Mouse (Mus musculus) kidney, adult 18-20 months (tissue): ENCODE data around the gene Homer2.

Experiments used
- DNase-seq: peaks from one replicate; pipeline ENCODE4 v3.0.0; 2021

Homer2 gene

DNA sequence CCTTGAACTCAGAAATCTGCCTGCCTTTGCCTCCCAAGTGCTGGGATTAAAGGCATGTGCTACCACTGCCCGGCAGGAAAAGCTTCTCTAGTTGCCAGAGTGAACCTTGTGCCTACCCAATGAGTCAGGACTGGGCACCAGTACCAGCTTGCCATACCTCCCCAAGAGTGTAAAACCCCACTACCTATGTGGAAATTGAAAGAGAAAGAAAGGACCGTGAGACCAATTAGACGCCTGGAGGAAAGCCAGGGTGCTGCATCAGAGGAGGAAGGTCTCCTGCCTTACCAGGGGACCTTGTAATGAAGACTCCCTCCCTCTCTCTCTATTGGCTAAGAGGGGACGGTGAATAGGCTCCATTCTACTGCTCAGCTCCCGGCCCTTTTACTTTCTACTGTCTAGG is 59.4 kb downstream of the Homer2 start:
- DNase-seq, result no peak

DNA sequence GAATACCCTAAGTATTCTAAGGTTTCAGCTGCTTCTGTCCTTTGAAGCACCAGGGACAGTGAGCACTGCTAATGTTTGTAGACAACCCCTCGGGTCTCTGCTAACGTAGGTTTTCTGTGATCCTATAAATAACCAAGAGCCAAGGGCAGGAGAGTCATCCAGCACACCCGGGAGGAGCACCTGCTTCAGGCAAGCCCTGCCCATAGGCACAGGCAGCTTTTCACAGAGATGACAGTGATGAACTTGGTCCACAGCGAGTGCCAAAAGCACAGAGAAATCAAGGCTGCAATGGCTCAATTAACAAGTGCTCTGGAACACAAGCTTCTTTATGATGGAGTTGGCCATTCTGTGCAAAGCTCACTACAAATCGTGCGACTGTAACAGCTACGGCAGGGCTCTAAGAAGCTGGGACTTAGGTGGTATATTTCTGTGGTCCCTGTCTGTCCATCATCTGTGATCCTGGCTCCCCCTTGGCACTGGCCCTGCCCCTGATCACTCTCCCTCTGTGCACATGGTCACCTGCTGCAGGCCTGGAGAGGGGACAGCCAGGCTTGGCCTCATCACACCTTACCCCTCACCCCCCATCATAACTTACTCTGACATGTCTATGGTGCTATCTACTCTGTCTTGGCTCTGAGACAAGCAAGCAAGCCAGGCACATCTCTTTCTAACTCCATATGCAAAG is 62.6 kb downstream of the Homer2 start:
- DNase-seq, result no peak

DNA sequence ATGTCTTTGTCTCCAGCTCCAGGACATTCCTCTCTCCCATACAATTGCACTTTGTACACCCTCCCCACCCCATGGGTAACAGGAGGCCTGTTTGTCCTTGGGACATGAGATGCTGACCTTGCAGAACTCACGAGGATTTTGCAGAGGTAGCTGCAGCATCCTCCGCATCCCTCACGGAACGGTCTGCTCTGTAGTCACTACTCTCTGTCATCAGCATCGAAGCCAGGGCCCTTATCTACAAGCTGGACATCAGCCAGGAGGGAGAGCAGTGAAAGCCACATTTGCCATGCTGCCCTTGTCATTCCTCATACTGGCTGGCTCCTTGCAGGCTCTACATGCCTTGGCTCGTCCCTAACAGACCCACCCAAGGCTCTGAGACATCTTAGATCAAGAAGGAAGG is 66.2 kb downstream of the Homer2 start:
- DNase-seq, result no peak

- no peak for DNase-seq
Measured at GRCm38 (mm10) chr7:81632586-81632985, 74.7 kb downstream of the Homer2 start.

DNA sequence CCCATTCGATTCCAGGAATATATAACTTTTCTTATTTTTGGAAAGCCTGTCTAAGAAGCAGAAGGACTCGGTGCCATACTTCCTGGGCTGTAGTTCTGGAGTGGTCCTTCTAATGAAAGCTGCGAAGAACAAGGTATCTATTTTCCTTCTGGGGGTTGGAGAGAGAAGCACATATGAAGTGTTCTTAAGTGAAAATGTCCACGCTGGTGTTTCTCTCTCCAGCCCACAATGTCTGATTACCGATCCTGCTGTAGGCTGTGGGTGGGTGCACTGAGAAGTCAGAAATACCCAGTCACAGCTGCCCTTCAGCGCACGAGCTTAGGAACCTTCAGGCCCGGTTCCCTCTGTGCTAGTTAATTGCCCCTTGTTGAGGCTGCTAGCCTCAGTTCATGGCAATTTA is 76.1 kb downstream of the Homer2 start:
- no peak for DNase-seq

GRCm38 (mm10) chr7:81626460-81626859 is 80.9 kb downstream of the Homer2 start:
- peak; percentile 8 for DNase-seq

- no peak for DNase-seq
Measured at GRCm38 (mm10) chr7:81623767-81624166, 83.6 kb downstream of the Homer2 start.

GRCm38 (mm10) chr7:81622793-81623192 is 84.5 kb downstream of the Homer2 start:
- DNase-seq, result no peak

DNA sequence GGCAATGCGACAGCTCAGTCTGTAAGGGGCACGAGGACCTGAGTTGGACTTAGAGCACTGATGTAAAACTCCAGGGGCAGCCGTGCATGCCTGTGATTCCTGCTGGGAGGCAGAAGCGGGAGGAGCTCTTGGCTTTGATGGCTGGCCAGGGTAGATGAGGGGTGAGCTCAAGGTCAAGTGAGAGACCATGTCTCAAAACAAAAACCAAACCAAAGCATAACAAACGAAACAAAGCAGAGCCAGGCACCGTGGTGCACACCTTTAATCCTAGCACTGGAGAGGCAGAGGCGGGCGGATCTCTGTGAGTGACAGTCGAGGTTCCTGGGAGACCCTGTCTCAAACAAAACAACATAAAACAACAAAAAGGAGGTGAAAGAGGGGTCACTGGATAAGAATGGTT is 92.3 kb downstream of the Homer2 start:
- DNase-seq, result no peak

GRCm38 (mm10) chr7:81612856-81613635 is 94.3 kb downstream of the Homer2 start:
- DNase-seq, result no peak

GRCm38 (mm10) chr7:81610125-81610524 is 97.2 kb downstream of the Homer2 start:
- no peak for DNase-seq

- no peak for DNase-seq
Measured at GRCm38 (mm10) chr7:81606452-81606851, 100.9 kb downstream of the Homer2 start.

GRCm38 (mm10) chr7:81605489-81605888 is 101.8 kb downstream of the Homer2 start:
- no peak for DNase-seq

DNA sequence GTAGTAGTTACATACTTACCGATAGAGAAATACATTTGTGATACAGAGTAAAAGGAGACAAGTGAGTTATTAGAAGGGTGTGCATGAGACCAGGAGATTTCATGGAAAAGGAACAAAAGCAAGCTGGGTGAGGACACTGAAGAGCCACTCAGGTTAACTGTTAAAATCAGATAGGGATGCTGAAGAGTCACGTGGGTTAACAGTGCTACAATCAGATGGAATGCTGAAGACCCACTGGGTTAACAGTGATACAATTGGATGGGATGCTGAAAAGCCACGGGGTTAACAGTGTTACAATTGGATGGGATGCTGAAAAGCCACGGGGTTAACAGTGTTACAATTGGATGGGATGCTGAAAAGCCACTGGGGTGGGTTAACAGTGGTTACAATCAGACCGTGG is 102.3 kb downstream of the Homer2 start:
- DNase-seq, result no peak

GRCm38 (mm10) chr7:81599379-81600280 is 107.7 kb downstream of the Homer2 start:
- DNase-seq, result no peak

GRCm38 (mm10) chr7:81597660-81598059 is 109.7 kb downstream of the Homer2 start:
- no peak for DNase-seq

DNA sequence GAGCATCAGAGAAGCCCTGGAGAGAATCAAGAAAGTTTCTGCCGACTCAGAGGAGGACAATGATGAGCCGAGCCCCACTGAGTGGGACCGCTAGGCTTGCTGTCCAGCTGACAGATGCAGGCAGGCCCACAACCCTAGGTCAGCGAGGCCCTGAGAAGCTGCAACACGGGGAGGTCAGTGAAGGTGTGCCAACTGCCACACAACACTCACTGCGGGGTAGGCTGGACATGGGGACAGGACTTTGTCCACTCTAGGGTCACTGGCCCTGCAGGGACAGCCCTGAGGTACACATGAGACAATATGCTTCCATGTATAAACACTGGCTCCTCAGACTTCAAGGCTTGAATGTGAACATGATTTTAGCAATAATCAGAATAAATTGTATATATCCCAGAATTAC is 111.2 kb downstream of the Homer2 start:
- DNase-seq, result no peak

DNA sequence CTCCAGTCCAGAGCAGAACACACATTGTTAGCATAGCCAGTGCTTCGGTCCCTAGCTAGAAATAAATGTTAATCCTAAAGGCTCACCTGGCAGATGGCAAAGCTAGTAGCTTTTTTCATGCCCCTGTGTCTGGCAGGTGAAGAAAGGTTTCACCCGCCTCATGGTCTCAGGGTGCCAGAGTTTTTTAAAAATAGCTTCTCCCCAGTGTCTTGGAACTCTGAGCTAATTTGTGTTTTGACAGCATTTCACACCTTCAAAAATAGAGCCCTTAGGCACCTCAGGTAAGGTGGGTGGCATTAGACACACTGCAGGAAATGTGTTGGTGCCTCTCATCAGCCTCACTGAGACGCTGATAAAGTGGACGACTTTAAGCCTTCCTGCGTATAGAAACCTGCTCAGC is 112.3 kb downstream of the Homer2 start:
- no peak for DNase-seq

DNA sequence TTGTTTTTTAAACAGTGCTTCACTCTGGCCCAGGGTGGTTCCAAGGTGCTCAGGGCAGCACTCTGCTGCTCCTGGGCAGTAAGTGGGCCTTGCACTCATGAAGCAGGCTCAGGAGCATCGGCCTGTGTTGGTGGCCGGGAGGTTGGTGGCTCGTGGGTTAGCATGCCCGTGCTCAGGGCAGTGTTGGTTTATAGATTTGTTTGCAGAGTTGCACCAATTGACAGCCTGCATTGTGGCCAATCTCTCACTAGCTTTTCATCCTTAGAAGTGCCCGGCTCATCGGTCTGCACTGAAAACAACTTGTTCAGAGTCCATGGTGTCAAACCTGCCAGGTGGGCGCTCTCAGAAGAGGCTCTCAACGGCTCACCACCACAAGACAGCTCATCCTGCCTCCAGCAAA is 113.9 kb downstream of the Homer2 start:
- DNase-seq, result no peak

- DNase-seq, result no peak
Measured at GRCm38 (mm10) chr7:81592686-81593085, 114.6 kb downstream of the Homer2 start.

DNA sequence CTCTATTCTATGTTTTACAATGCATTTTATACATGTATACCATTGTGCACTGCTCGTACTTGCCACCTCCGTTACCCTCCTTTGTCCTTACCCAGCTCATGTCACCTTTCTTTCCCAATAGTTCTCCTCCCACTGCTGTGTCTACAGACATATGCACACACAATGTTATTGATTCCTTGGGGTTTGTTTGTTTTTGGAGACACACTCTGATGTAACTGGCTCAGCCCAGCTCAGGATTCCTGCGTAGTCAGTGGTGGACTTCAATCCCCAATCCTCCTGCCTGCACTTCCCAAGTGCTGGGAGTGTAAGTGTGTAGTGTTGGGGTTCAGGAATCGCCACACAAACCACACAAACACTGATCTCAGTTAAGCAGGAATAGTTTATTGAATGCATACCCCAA is 120.1 kb downstream of the Homer2 start:
- DNase-seq, result no peak

GRCm38 (mm10) chr7:81585326-81585725 is 122.0 kb downstream of the Homer2 start:
- DNase-seq, result no peak

GRCm38 (mm10) chr7:81583512-81583911 is 123.8 kb downstream of the Homer2 start:
- no peak for DNase-seq

DNA sequence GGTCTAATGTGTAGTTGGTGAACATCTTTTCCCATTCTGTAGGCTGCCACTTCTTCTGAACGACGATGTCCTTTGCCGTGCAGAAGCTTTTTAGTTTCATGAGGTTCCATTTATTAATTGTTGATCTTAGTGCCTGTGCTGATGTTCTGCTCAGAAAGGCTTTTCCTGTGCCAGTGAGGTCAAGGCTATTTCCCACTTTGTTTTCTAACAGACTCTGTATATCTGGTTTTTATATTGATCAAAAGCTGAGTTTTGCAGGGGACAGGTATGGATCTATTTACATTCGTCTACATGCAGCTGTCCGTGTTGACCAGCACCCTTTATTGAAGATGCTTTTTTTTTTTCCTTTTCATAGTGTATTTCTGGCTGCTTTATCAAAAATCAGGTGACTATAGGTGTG is 128.0 kb downstream of the Homer2 start:
- no peak for DNase-seq
